Mouse (Mus musculus): Measurements from ENCODE around the gene Tmem189.

- TF ChIP-seq CTCF (IDR thresholded peaks at IDR 0.05; ENCODE audit: low read depth), result no peak
- no peak for TF ChIP-seq EP300 (IDR thresholded peaks at IDR 0.05; ENCODE audit: low read depth)
Measured at GRCm38 (mm10) chr2:167727161-167727560, 37.5 kb upstream of the Tmem189 start.

All from heart, postnatal 0 days (tissue).